Mouse (Mus musculus) CH12.LX (cell line): ENCODE data around the gene Pitx2. TPM values are rescaled to one million over a fixed set of nuclear protein-coding genes. Genes with fewer than 3 reads are reported as not detected.

Experiments
- DNase-seq: peaks from one replicate; pipeline ENCODE4 v3.0.0-alpha.2; 2013; ENCODE audit errors: extremely low read depth
- H3K27ac ChIP-seq: 2 replicates; pipeline ENCODE4 v1.5.1; 2012; ENCODE audit warnings: low read depth, mild to moderate bottlenecking, control low read depth, moderate library complexity; ENCODE audit not compliant: insufficient read depth
- H3K27me3 ChIP-seq: replicated peaks from 2 replicates; pipeline ENCODE3; 2012; ENCODE audit warnings: inconsistent platforms
- H3K36me3 ChIP-seq, 2 experiments: replicated peaks in 1 of 2; 2 replicates each; pipeline versions ENCODE3 to v1.6.1; 2012; ENCODE audit warnings: inconsistent platforms in 1 of 2, low read length in 1 of 2, mild to moderate bottlenecking in 1 of 2, mixed read lengths in 1 of 2, moderate library complexity in 1 of 2; ENCODE audit not compliant: control insufficient read depth in 1 of 2, insufficient read depth in 1 of 2
- H3K4me1 ChIP-seq, 2 experiments: 2 replicates each; pipeline ENCODE4 v1.6.1; 2012; ENCODE audit warnings: inconsistent platforms in 1 of 2, moderate library complexity in 1 of 2; ENCODE audit not compliant: insufficient read depth in 2 of 2, control insufficient read depth in 1 of 2
- H3K4me2 ChIP-seq: 2 replicates; pipeline ENCODE4 v1.6.1; 2012; ENCODE audit warnings: low read depth, mild to moderate bottlenecking, control low read depth; ENCODE audit not compliant: poor library complexity, insufficient read depth, severe bottlenecking
- H3K4me3 ChIP-seq, 3 experiments: fragments of 150-350 bp in 1 of 3; sonication (generic) in 1 of 3; replicated peaks in 1 of 3; 2 replicates each; pipeline versions ENCODE3 to v1.5.1; 2011 to 2012; ENCODE audit warnings: low read depth in 2 of 3, low read length in 2 of 3, mild to moderate bottlenecking in 2 of 3, moderate library complexity in 2 of 3, control low read depth in 1 of 3, improper control_type of control experiment in 1 of 3, inconsistent platforms in 1 of 3, mixed read lengths in 1 of 3; ENCODE audit not compliant: poor library complexity in 1 of 3
- H3K79me2 ChIP-seq: replicated peaks from 2 replicates; pipeline ENCODE4 v1.6.1; 2012; ENCODE audit warnings: mild to moderate bottlenecking, moderate library complexity; ENCODE audit not compliant: control insufficient read depth, poor library complexity, insufficient read depth, severe bottlenecking; ENCODE audit errors: extremely low read depth
- H3K9ac ChIP-seq: 2 replicates; pipeline ENCODE4 v1.6.1; 2012; ENCODE audit warnings: low read depth, mild to moderate bottlenecking, control low read depth, moderate library complexity; ENCODE audit not compliant: insufficient read depth
- H3K9me3 ChIP-seq: replicated peaks from 2 replicates; pipeline ENCODE3; 2012; ENCODE audit warnings: low read length, inconsistent platforms, mixed read lengths
- CHD1 ChIP-seq: IDR thresholded peaks from 2 replicates; pipeline ENCODE4 v1.6.1; 2012; ENCODE audit warnings: low read depth, low read length, improper control_type of control experiment, inconsistent platforms
- CHD2 ChIP-seq: IDR thresholded peaks from 2 replicates; pipeline ENCODE4 v1.6.1; 2011; ENCODE audit warnings: low read length, improper control_type of control experiment
- E2F4 ChIP-seq: IDR thresholded peaks from 2 replicates; pipeline ENCODE4 v1.6.1; 2011; ENCODE audit warnings: low read depth, low read length, improper control_type of control experiment; ENCODE audit not compliant: insufficient replicate concordance
- ELF1 ChIP-seq: IDR thresholded peaks from 2 replicates; pipeline ENCODE4 v1.6.1; 2014; ENCODE audit warnings: low read depth, mild to moderate bottlenecking, inconsistent platforms, low read length, improper control_type of control experiment
- EP300 ChIP-seq: IDR thresholded peaks from 2 replicates; pipeline ENCODE4 v1.6.1; 2011; ENCODE audit warnings: low read length, improper control_type of control experiment
- GABPA ChIP-seq: IDR thresholded peaks from 2 replicates; pipeline ENCODE4 v1.6.1; 2012; ENCODE audit warnings: low read depth, low read length, improper control_type of control experiment, inconsistent platforms; ENCODE audit not compliant: insufficient replicate concordance
- HCFC1 ChIP-seq: IDR thresholded peaks from 2 replicates; pipeline ENCODE4 v1.6.1; 2012; ENCODE audit warnings: low read depth, mild to moderate bottlenecking, inconsistent platforms, low read length, improper control_type of control experiment
- JUN ChIP-seq: IDR thresholded peaks from 2 replicates; pipeline ENCODE4 v1.6.1; 2011; ENCODE audit warnings: low read depth, mild to moderate bottlenecking, low read length, improper control_type of control experiment, moderate library complexity; ENCODE audit not compliant: insufficient read depth
- MXI1 ChIP-seq: IDR thresholded peaks from 2 replicates; pipeline ENCODE4 v1.6.1; 2011; ENCODE audit warnings: mild to moderate bottlenecking, low read depth, low read length, improper control_type of control experiment
- MYC ChIP-seq: IDR thresholded peaks from 2 replicates; pipeline ENCODE4 v1.6.1; 2011; ENCODE audit warnings: low read depth, mild to moderate bottlenecking, improper control_type of control experiment, low read length
- NELFE ChIP-seq: IDR thresholded peaks from 2 replicates; pipeline ENCODE4 v1.6.1; 2011; ENCODE audit warnings: low read depth, low read length, improper control_type of control experiment
- PAX5 ChIP-seq: IDR thresholded peaks from 2 replicates; pipeline ENCODE4 v1.6.1; 2012; ENCODE audit warnings: low read length, inconsistent platforms, mixed read lengths
- POLR2A ChIP-seq: IDR thresholded peaks from 2 replicates; pipeline ENCODE4 v1.6.1; 2011; ENCODE audit warnings: low read depth, mild to moderate bottlenecking, improper control_type of control experiment, low read length
- POLR2AphosphoS2 ChIP-seq: IDR thresholded peaks from 2 replicates; pipeline ENCODE4 v1.6.1; 2011; ENCODE audit warnings: low read depth, low read length, improper control_type of control experiment
- RAD21 ChIP-seq: IDR thresholded peaks from 2 replicates; pipeline ENCODE4 v1.6.1; 2011; ENCODE audit warnings: low read depth, mild to moderate bottlenecking, low read length, improper control_type of control experiment, moderate library complexity
- RCOR1 ChIP-seq: conservative IDR thresholded peaks from 2 replicates; pipeline ENCODE4 v1.6.1; 2012; ENCODE audit warnings: low read depth, mild to moderate bottlenecking, inconsistent platforms, low read length, improper control_type of control experiment
- TCF12 ChIP-seq: IDR thresholded peaks from 2 replicates; pipeline ENCODE4 v1.6.1; 2014; ENCODE audit warnings: low read depth, mild to moderate bottlenecking, inconsistent platforms, low read length, improper control_type of control experiment
- ZKSCAN1 ChIP-seq: IDR thresholded peaks from 2 replicates; pipeline ENCODE4 v1.6.1; 2012; ENCODE audit warnings: low read depth, inconsistent platforms, low read length, improper control_type of control experiment, borderline replicate concordance
- ZMIZ1 ChIP-seq: IDR thresholded peaks from 2 replicates; pipeline ENCODE4 v1.6.1; 2012; ENCODE audit warnings: low read depth, mild to moderate bottlenecking, inconsistent platforms, low read length, improper control_type of control experiment
- ZNF384 ChIP-seq: IDR thresholded peaks from 2 replicates; pipeline ENCODE4 v1.6.1; 2012; ENCODE audit warnings: low read depth, low read length, improper control_type of control experiment, inconsistent platforms
- dilution Hi-C: fragments of 300-500 bp; cut with MboI; formaldehyde crosslinking; loops from 2 replicates; pipeline ENCODE4 v1.14.3; 2020; ENCODE audit warnings: low sequenced_read_pairs; ENCODE audit not compliant: extremely low pct_unique_long_range_greater_than_20kb, extremely low pct_ligation_motif_present
- in situ Hi-C: fragments of 300-500 bp; cut with MboI; formaldehyde crosslinking; loops from 3 replicates; pipeline ENCODE4 v1.14.3; 2019; ENCODE audit warnings: low sequenced_read_pairs, low pct_ligation_motif_present, low pct_unique_long_range_greater_than_20kb, mixed read lengths
- polyA plus RNA-seq: library from polyadenylated mRNA; unstranded; fragments of >175 nt; gene quantifications from 2 replicates; pipeline ENCODE4 v1.2.1, GENCODE M21; 2012; ENCODE audit warnings: low read depth; ENCODE audit not compliant: insufficient read length
- total RNA-seq, 2 experiments: library from RNA; depleted of rRNA; stranded (reverse); fragments of 300-350 nt in 1 of 2; fragments of >200 nt in 1 of 2; gene quantifications; 2 replicates each; pipeline ENCODE4 v1.2.3; 2012 to 2014

Pitx2 gene
- total and polyA plus RNA-seq, 3 experiments = not detected

GRCm38 (mm10) chr3:129214146-129214665 is 14.5 kb downstream of the Pitx2 start:
- no peak overlapping the region for H3K9ac ChIP-seq
- in situ Hi-C loops (no loop called here), dilution Hi-C loops (no loop called here)

GRCm38 (mm10) chr3:129214666-129215161 is 15.0 kb downstream of the Pitx2 start:
- Histone ChIP-seq H3K4me2 (no peak overlapping the region), H3K36me3 (no peaks in the 10 kb centered on the region), H3K9me3 (peaks cover 67% of the 10 kb centered on the region)
- dilution Hi-C loops = no loop called here
- no peak for TF ChIP-seq ELF1
- no peak for TF ChIP-seq E2F4
- no peak for TF ChIP-seq MYC
- no peak for TF ChIP-seq ZNF384
- no peak for TF ChIP-seq ZKSCAN1
- no peak for TF ChIP-seq RCOR1
- no peak for TF ChIP-seq NELFE
- TF ChIP-seq ZMIZ1 = no peak
- no peak for TF ChIP-seq PAX5
- no peak for TF ChIP-seq RAD21
- no peak for TF ChIP-seq HCFC1
- no peak for TF ChIP-seq EP300
- TF ChIP-seq CHD1 = no peak
- TF ChIP-seq POLR2AphosphoS2 = no peak
- TF ChIP-seq CHD2 = no peak
- TF ChIP-seq, all 38 proteins: peak for 0
- H3K4me3 ChIP-seq = no peak overlapping the region
- H3K27me3 ChIP-seq = no peaks in the 10 kb centered on the region
- no peaks in the 10 kb centered on the region for H3K79me2 ChIP-seq
- H3K27ac ChIP-seq = no peak overlapping the region
- in situ Hi-C loops = no loop called here
- DNase-seq = no peak
- no peaks in the 10 kb centered on the region for H3K4me1 ChIP-seq
- no peak overlapping the region for H3K9ac ChIP-seq

More at GRCm38 (mm10) chr3:129214146-129214665, 14.5 kb downstream of the Pitx2 start:
- no peak overlapping the region for H3K4me2 ChIP-seq
- DNase-seq = no peak
- TF ChIP-seq POLR2A = no peak
- no peak for TF ChIP-seq PAX5
- no peak for TF ChIP-seq GABPA
- TF ChIP-seq JUN = no peak
- no peak for TF ChIP-seq MXI1
- TF ChIP-seq POLR2AphosphoS2 = no peak
- TF ChIP-seq TCF12 = no peak
- H3K36me3 ChIP-seq = no peaks in the 10 kb centered on the region
- H3K4me3 ChIP-seq = no peak overlapping the region
- H3K27ac ChIP-seq = no peak overlapping the region
- no peaks in the 10 kb centered on the region for H3K79me2 ChIP-seq
- H3K4me1 ChIP-seq = no peaks in the 10 kb centered on the region
- peaks cover 71% of the 10 kb centered on the region for H3K9me3 ChIP-seq
- H3K27me3 ChIP-seq = no peaks in the 10 kb centered on the region
